Mouse (Mus musculus) cerebellum, adult 2 months (tissue): ENCODE results near the gene Mrpl47. TPM values are rescaled to one million over a fixed set of nuclear protein-coding genes. Genes with fewer than 3 reads are reported as not detected.
"Not testable (repeated sequence)": the region's sequence is repeated elsewhere in the genome, so short reads cannot be mapped to it uniquely, and the experiment has no call there.

Experiments
- DNase-seq, 2 experiments: peaks; one replicate each; pipeline ENCODE4 v3.0.0; 2021
- H3K27ac ChIP-seq: fragments of 200-500 bp; 2 replicates; pipeline ENCODE4 v1.5.1; 2012; ENCODE audit warnings: low read length, control low read depth, inconsistent platforms; ENCODE audit not compliant: insufficient read depth
- H3K27me3 ChIP-seq: fragments of 200-500 bp; 2 replicates; pipeline ENCODE4 v1.6.1; 2012; ENCODE audit warnings: inconsistent platforms, mild to moderate bottlenecking, low read length, moderate library complexity; ENCODE audit not compliant: control insufficient read depth, insufficient read depth
- H3K4me1 ChIP-seq: fragments of 200-500 bp; 2 replicates; pipeline ENCODE4 v1.6.1; 2011; ENCODE audit warnings: low read length; ENCODE audit not compliant: control insufficient read depth, insufficient read depth
- H3K4me3 ChIP-seq: fragments of 200-500 bp; replicated peaks from 2 replicates; pipeline ENCODE3; 2011; ENCODE audit warnings: mild to moderate bottlenecking, low read depth, low read length, control low read depth; ENCODE audit not compliant: insufficient read depth
- CTCF ChIP-seq: fragments of 200-500 bp; IDR thresholded peaks from 2 replicates; pipeline ENCODE4 v1.5.1; 2011; ENCODE audit warnings: low read depth, mild to moderate bottlenecking, control low read depth, low read length, moderate library complexity, borderline replicate concordance; ENCODE audit not compliant: insufficient read depth
- POLR2A ChIP-seq: fragments of 200-500 bp; IDR thresholded peaks from 2 replicates; pipeline ENCODE4 v1.6.1; 2011; ENCODE audit warnings: low read length, control low read depth, borderline replicate concordance; ENCODE audit not compliant: insufficient read depth
- WGBS: fragments of 180-500 bp; shearing (Covaris S2); methylation state at CpG from one replicate; pipeline ENCODE4 v1.1.7; 2018; 5-methylcytosine and 5-hydroxymethylcytosine counted together
- polyA plus RNA-seq: library from polyadenylated mRNA; depleted of rRNA; stranded (reverse); fragments of >200 nt; gene quantifications from 2 replicates; pipeline ENCODE4 v1.2.3, GENCODE M21; 2012

Gene Mrpl47
- polyA plus RNA-seq, 1 experiment = 18.5 TPM

DNA sequence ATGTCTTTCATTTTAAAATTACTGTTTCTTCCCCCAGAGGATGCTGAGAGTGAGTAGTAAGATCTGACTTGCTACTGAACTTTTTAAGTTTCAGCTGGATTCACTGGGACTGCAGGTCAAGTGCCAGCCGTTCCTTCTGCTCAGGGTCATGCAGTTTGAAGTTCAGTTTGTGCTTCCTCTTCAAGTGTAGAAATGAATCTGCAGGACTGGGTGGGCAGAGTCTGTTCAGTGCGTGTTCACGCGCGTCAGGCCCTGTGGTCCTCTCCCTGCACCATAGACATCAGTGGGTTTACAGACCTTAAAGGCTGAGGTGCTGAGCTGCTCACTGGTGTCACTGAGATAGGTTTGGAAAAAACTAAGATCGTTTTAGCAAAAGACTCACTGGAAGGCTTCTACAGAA, 7.6 kb upstream of the Mrpl47 start:
- 93% methylated on average over 6 of the region's 6 CpGs for WGBS
- H3K27me3 ChIP-seq = no peaks in the 10 kb centered on the region
- peaks cover 6% of the 10 kb centered on the region for H3K4me1 ChIP-seq
- H3K4me3 ChIP-seq = no peak overlapping the region
- TF ChIP-seq POLR2A (no peak), CTCF (no peak)
- H3K27ac ChIP-seq = no peak overlapping the region
- no peak for DNase-seq

DNA sequence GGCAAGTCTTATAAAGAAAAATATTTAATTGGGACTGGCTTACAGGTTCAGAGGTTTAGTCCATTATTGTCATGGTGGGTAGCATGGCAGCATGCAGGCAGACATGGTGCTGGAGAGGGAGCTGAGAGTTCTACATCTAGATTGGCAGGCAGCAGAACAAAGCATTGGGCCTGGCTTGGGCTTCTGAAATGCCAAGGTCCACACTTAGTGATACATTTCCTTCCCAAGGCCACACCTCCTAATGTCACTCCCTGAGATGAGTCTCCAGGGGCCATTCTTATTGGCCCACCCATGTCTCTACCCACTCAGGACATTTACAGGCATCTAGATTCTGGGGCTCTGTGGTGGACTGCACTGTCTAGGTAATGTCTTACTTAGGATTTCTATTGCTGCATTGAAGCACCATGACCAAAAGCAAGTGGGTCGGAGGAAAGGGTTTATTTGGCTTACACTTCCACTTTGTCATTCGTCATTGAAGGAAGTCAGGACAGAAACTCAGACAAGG, 4.9 kb upstream of the Mrpl47 start:
- H3K27ac ChIP-seq = no peak overlapping the region
- no peaks in the 10 kb centered on the region for H3K27me3 ChIP-seq
- H3K4me3 ChIP-seq = no peak overlapping the region
- no peak for DNase-seq
- TF ChIP-seq POLR2A = no peak
- no peak for TF ChIP-seq CTCF
- 85% methylated on average over 2 of the region's 2 CpGs for WGBS
- peaks cover 9% of the 10 kb centered on the region for H3K4me1 ChIP-seq

DNA sequence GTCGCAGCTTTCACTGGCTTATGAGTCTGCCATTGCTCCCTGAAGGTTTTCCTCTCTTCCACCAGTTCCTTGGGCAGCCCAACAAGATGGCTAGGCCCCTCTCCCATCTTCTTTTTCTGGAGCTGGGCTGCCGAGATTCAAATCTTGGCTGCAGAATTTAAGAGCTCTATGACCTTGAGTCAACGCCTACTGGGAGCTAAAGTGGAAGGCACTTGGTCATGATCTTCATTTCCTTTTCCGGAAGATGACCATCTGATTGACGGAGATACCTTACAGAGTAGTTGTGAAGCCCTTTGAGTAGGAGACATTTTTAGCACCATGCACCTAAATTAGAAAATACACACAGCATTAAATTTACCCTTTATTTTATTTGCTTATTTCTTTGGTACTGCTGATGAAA, 1.1 kb upstream of the Mrpl47 start:
- no peak overlapping the region for H3K4me3 ChIP-seq
- WGBS = 74% methylated on average over 5 of the region's 5 CpGs
- TF ChIP-seq CTCF (no peak), POLR2A (no peak)
- H3K27ac ChIP-seq = no peak overlapping the region
- no peaks in the 10 kb centered on the region for H3K27me3 ChIP-seq
- no peak for DNase-seq
- H3K4me1 ChIP-seq = peaks cover 7% of the 10 kb centered on the region; the same call in 1 of the 2 replicates

DNA sequence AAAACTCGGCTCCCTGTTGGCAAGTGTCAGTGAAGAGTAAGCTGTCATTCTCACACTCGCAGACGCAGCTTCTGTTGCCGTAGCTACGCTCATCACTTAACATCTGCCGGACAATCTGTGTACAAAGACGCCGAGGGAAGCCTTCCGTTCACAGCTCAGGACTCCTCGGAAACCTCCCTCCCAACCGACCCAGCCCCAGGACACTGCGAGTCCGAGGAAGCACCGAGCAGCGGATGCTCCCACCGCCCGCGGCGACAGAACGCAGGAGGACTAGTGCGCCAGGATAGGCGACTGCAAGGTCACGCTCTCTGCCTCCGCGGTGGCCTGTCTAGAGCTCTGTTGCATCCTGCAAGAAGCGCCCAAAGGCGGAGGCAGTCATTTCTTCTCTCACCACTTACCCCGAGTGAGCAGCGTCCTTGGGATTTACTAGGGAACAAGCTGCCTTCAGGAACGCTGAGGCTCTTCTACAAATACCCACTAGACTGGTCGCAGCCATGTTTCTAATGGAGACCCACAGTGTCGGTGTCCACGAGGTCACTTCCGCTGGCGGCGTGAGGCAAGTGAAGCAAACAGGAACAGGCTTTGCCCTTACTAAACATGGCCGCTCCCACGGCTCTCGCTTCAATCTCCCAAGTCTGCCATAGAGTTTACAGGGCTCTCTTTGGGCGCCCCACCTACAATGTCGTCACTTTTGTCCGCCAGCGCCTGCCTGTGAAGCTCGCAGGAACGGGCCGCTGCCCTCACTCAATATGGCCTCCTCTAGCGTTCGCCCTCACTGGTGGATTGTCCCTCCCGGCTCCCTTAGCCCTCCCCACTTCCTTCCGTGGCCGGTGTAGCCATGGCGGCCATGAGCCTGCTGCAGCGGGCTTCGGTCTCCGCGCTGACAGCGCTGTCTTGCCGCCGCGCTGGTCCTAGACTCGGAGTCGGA, 897 bp downstream of the Mrpl47 start, which contains the start of gene Ndufb5:
Gene Ndufb5, plus strand, starts transcription at position 747 of the 928 bp plus-strand sequence.
- TF ChIP-seq CTCF (no peak), POLR2A (peak; percentile 89)
- under 1% methylated on average over 62 of the region's 62 CpGs for WGBS
- peak; percentile 99 for DNase-seq
- Histone ChIP-seq H3K27me3 (no peaks in the 10 kb centered on the region), H3K4me1 (peaks cover 7% of the 10 kb centered on the region; the same call in 1 of the 2 replicates), H3K4me3 (peak within 1 kb of the TSS; percentile 85), H3K27ac (peak within 1 kb of the TSS; percentile 91)

DNA sequence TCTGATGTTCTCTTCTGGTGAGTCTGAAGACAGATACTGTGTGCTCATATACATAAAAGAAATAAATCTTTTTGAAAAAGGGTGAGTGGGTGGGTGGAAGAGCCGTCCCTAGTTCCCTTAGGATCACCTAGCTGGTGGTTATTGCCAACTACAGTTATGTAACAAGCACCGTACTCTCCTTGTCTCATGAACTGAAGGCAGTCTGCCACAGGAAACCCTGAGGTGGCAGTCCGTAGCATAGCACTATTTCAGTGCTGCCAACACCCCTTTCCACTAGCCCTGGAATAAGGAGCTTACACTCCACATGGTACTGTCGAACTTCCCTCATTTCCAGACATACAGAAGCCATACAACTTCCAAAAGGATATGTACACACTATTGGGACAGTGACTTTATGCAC, 9.5 kb downstream of the Mrpl47 start:
- H3K4me3 ChIP-seq = no peak overlapping the region
- H3K27me3 ChIP-seq = no peaks in the 10 kb centered on the region
- TF ChIP-seq POLR2A (no peak), CTCF (no peak)
- 50% methylated on average over 4 of the region's 4 CpGs for WGBS
- no peak overlapping the region for H3K27ac ChIP-seq
- no peak for DNase-seq
- H3K4me1 ChIP-seq = no peaks in the 10 kb centered on the region

DNA sequence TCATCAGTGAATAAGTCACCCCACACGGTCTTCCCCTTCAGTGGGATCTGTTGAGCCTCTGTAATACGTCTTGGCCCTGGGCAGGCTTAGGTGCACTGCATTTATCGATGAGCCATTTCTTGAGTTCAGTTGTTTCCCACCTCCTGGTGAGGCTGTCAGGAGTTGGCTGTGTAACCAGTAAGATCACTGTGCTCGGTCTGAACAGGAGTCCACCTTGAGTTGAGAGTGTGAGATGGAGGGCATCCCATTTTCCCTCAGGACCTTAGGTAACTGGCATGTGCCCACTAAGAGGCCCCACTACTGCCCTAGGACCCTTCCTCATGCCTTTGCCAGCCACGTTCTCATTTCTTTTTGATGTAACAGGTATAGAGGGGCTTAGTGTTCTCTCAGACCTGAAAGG, 11.5 kb downstream of the Mrpl47 start:
- no peak overlapping the region for H3K4me3 ChIP-seq
- H3K4me1 ChIP-seq = no peaks in the 10 kb centered on the region
- TF ChIP-seq CTCF (no peak), POLR2A (no peak)
- no peaks in the 10 kb centered on the region for H3K27me3 ChIP-seq
- no peak overlapping the region for H3K27ac ChIP-seq
- DNase-seq = no peak
- WGBS = 84% methylated on average over 5 of the region's 5 CpGs

DNA sequence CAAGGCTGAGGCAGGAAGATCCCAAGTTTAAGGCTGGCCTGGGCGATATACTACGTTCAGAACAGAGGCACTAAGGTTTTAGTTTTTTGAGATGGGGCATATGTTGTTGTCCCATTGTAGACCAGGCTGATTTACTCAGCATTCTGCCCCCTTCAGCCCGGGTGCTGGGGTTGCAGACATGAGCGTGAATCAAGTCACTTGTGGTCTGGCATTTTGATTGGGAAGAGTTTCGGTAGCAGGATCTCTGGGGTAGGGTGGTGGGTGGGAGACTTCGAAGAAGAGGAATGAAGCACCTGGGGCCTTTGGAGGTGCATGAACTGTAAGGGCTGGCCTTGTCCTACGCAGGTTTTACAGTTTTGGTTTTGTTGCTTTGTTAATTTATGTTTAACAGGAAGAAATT, 13.2 kb downstream of the Mrpl47 start:
- Histone ChIP-seq H3K27me3 (no peaks in the 10 kb centered on the region), H3K27ac (no peak overlapping the region), H3K4me3 (no peak overlapping the region), H3K4me1 (no peaks in the 10 kb centered on the region)
- no peak for DNase-seq
- 95% methylated on average over 7 of the region's 7 CpGs for WGBS
- TF ChIP-seq POLR2A (no peak), CTCF (no peak)

DNA sequence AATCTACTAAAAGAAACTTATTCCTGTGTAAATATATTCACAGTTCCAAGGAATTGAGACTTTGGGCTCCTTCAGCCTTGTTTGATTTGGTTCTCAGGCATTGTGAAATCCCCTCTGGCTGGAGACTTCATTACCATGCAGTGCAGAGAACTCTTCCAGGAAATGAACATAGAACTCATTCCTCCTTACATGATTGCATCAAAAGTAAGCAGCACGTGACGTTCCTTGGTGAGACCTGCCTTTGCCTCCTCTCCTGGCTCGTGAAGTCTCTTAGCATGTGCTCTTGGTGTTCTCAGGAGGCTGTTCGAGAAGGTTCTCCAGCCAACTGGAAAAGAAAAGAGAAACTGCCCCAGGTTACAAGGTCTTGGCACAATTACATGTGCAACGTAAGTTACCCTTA, 19.1 kb downstream of the Mrpl47 start:
- TF ChIP-seq POLR2A = no peak
- TF ChIP-seq CTCF = no peak
- H3K27me3 ChIP-seq = no peaks in the 10 kb centered on the region
- 89% methylated on average over 5 of the region's 5 CpGs for WGBS

DNA sequence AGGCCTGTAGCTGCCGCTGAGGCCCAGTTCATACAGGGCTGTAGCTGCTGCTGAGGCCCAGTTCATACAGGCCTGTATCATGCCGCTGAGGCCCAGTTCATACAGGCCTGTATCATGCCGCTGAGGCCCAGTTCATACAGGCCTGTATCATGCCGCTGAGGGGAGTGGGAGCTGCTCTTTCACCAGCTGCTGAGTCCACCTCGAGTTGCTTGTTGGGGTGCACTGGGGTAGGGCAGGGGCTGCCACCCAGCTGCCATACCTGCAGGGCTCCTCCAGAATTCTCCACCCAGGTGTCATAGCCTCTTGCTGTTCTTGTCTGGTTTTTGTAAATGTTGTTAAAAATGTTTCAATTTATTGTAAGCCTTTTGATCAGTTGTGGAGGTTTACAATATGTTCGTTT, 20.0 kb downstream of the Mrpl47 start:
- not testable (repeated sequence) for H3K4me1 ChIP-seq, DNase-seq, H3K4me3 ChIP-seq, H3K27ac ChIP-seq, H3K27me3 ChIP-seq
- 97% methylated on average over 6 of the region's 6 CpGs for WGBS

More for the DNA sequence above, 19.1 kb downstream of the Mrpl47 start:
- Histone ChIP-seq H3K4me3 (no peak overlapping the region), H3K27ac (no peak overlapping the region), H3K4me1 (no peaks in the 10 kb centered on the region)
- no peak for DNase-seq
